In the genomic region with DNA sequence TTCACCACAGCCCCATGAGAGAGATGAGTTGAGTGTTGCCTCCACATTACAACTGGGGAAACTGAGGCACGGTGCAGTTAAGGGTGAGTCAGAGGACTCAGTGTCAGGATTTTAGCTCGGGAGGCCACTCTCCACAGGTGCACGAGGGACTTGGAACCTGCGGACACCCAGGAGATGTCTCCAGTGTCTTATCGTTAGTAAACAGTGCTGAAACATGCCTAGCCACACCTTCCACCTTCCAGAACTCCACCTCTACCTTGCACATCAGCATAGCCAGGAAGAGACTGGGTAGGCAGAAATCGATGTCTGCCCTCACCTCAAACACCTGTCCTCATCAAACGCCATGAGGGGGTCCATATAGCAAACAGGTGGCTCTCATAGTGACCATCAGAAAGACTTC, we compare ENCODE assay signal across 24 mouse cellular contexts. TPM values are rescaled to one million over a fixed set of nuclear protein-coding genes. Genes with fewer than 3 reads are reported as not detected.
DNase-seq lines count a peak whose midpoint lies in the region; ATAC-seq and TF ChIP-seq lines count a peak whose summit lies in the region.
"Had no signal": no experiment of that assay in that cellular context is flagged by ENCODE, and none has a peak within 500 bp of the region (broad histone marks: within the 10 kb centered on the region; RNA-seq: fewer than 3 reads in every experiment).

No protein-coding gene starts in this region.

- no peak for DNase-seq in liver, embryonic 14.5 days (ENCODE audit: low read depth in 3 of 3, low spot score in 3 of 3)
- no peak for DNase-seq in liver, embryonic 11.5 days (ENCODE audit: low spot score)
- DNase-seq in urinary bladder, adult 2 months (ENCODE audit: low spot score) = peak; percentile 3
- DNase-seq in urinary bladder, adult 18-20 months (ENCODE audit: low spot score in 2 of 2) = no peak
- DNase-seq in c-Kit-positive CD71-positive TER-119-positive erythroid progenitor cells, embryonic 14.5 days (ENCODE audit: low spot score) = no peak
- DNase-seq: adrenal gland, adult 8-10 months; adrenal gland, postnatal 36 days; B cell, adult 2 months; cerebellum, adult 11 months; cerebellum, adult 8-10 months; cerebellum, postnatal 14 days; embryo, embryonic 11 days; gastrocnemius, postnatal 10 days had no signal

- ATAC-seq in intestine, postnatal 0 days = peak; percentile 38
- ATAC-seq in intestine, embryonic 15.5 days = no peak
- ATAC-seq in liver, embryonic 14.5 days (ENCODE audit: insufficient read depth) = peak; percentile 67; the same call in 1 of the 2 replicates
- ATAC-seq in liver, embryonic 11.5 days (replicated peaks; ENCODE audit: low FRiP score) = no peak
- ATAC-seq: CD4-positive, CD25-positive, alpha-beta regulatory T cell, adult 4 months; forebrain, embryonic 16.5 days had no signal

- 64% methylated on average over 7 of the region's 7 CpGs for WGBS in intestine, postnatal 0 days
- WGBS in intestine, embryonic 15.5 days = 76% methylated on average over 7 of the region's 7 CpGs
- 53% methylated on average over 7 of the region's 7 CpGs for WGBS in liver, embryonic 14.5 days (ENCODE audit: insufficient replicate concordance)
- WGBS in liver, embryonic 11.5 days = 77% methylated on average over 7 of the region's 7 CpGs

- H3K9me3 ChIP-seq in intestine, postnatal 0 days (ENCODE audit: control insufficient read depth) = no peaks in the 10 kb centered on the region
- H3K9me3 ChIP-seq in intestine, embryonic 15.5 days = no peaks in the 10 kb centered on the region
- H3K9me3 ChIP-seq in liver, embryonic 14.5 days (ENCODE audit: control insufficient read depth, low read length) = no peaks in the 10 kb centered on the region
- H3K9me3 ChIP-seq in liver, embryonic 11.5 days (ENCODE audit: control insufficient read depth, low read length) = no peaks in the 10 kb centered on the region
- H3K9me3 ChIP-seq: embryonic facial prominence, embryonic 15.5 days; forebrain, embryonic 12.5 days; G1E; heart, embryonic 12.5 days; hindbrain, embryonic 10.5 days had no signal

- H3K4me1 ChIP-seq in intestine, postnatal 0 days (replicated peaks; ENCODE audit: control insufficient read depth, insufficient read depth, low read length) = no peaks in the 10 kb centered on the region
- peaks cover 10% of the 10 kb centered on the region for H3K4me1 ChIP-seq in intestine, embryonic 15.5 days (replicated peaks)
- H3K4me1 ChIP-seq in liver, embryonic 14.5 days (replicated peaks; ENCODE audit: control insufficient read depth in 2 of 2, insufficient read depth in 2 of 2, low read length in 1 of 2) = peaks cover 3 to 24% of the 10 kb centered on the region in 2 experiments; a peak in 3 of 4 replicates
- H3K4me1 ChIP-seq in liver, embryonic 11.5 days (replicated peaks; ENCODE audit: control insufficient read depth, insufficient read depth, low read length) = peaks cover 7% of the 10 kb centered on the region; the same call in 1 of the 2 replicates

- H3K9ac ChIP-seq in intestine, postnatal 0 days (ENCODE audit: low read depth, low read length) = no peak overlapping the region
- no peak overlapping the region for H3K9ac ChIP-seq in intestine, embryonic 15.5 days
- no peak overlapping the region for H3K9ac ChIP-seq in liver, embryonic 14.5 days (replicated peaks)
- no peak overlapping the region for H3K9ac ChIP-seq in liver, embryonic 11.5 days (ENCODE audit: low read depth, low read length)
- H3K9ac ChIP-seq: embryonic facial prominence, embryonic 15.5 days; forebrain, embryonic 12.5 days; heart, embryonic 12.5 days; hindbrain, embryonic 14.5 days had no signal

- no peak overlapping the region for H3K4me2 ChIP-seq in intestine, postnatal 0 days (replicated peaks; ENCODE audit: low read depth)
- no peak overlapping the region for H3K4me2 ChIP-seq in intestine, embryonic 15.5 days (replicated peaks)
- H3K4me2 ChIP-seq in liver, embryonic 14.5 days (ENCODE audit: low read depth) = no peak overlapping the region
- no peak overlapping the region for H3K4me2 ChIP-seq in liver, embryonic 11.5 days
- H3K4me2 ChIP-seq: embryonic facial prominence, embryonic 15.5 days; forebrain, embryonic 12.5 days; heart, embryonic 12.5 days; hindbrain, embryonic 14.5 days had no signal

- TF ChIP-seq EP300 in liver, embryonic 14.5 days (IDR thresholded peaks at IDR 0.05; ENCODE audit: low read depth) = no peak

- no peak for TF ChIP-seq CTCF in intestine, postnatal 0 days (IDR thresholded peaks at IDR 0.05; ENCODE audit: low read depth)
- TF ChIP-seq CTCF in liver, embryonic 14.5 days (IDR thresholded peaks at IDR 0.05; ENCODE audit: low read depth) = no peak

- no peaks in the 10 kb centered on the region for H3K36me3 ChIP-seq in intestine, postnatal 0 days (ENCODE audit: control insufficient read depth, insufficient read depth)
- no peaks in the 10 kb centered on the region for H3K36me3 ChIP-seq in intestine, embryonic 15.5 days
- no peaks in the 10 kb centered on the region for H3K36me3 ChIP-seq in liver, embryonic 14.5 days (replicated peaks; ENCODE audit: control insufficient read depth, insufficient read depth, low read depth)
- H3K36me3 ChIP-seq in liver, embryonic 11.5 days (ENCODE audit: control insufficient read depth, insufficient read depth, low read length) = no peaks in the 10 kb centered on the region
- H3K36me3 ChIP-seq: embryonic facial prominence, embryonic 15.5 days; forebrain, embryonic 12.5 days; G1E; heart, embryonic 12.5 days; hindbrain, embryonic 10.5 days had no signal

- no peak overlapping the region for H3K4me3 ChIP-seq in intestine, postnatal 0 days (ENCODE audit: low read depth, low read length)
- H3K4me3 ChIP-seq in intestine, embryonic 15.5 days (replicated peaks) = no peak overlapping the region
- no peak overlapping the region for H3K4me3 ChIP-seq in liver, embryonic 14.5 days (ENCODE audit: insufficient read depth in 1 of 2, low read depth in 2 of 2, low read length in 2 of 2)
- no peak overlapping the region for H3K4me3 ChIP-seq in liver, embryonic 11.5 days (ENCODE audit: low read depth, low read length)
- H3K4me3 ChIP-seq: embryonic facial prominence, embryonic 15.5 days; forebrain, embryonic 12.5 days; heart, adult 2 months; heart, embryonic 12.5 days; hindbrain, embryonic 10.5 days had no signal

- no peaks in the 10 kb centered on the region for H3K27me3 ChIP-seq in intestine, postnatal 0 days (replicated peaks; ENCODE audit: control insufficient read depth, insufficient read depth, low read length)
- H3K27me3 ChIP-seq in intestine, embryonic 15.5 days (replicated peaks) = no peaks in the 10 kb centered on the region
- H3K27me3 ChIP-seq in liver, embryonic 14.5 days (ENCODE audit: control insufficient read depth, insufficient read depth, low read length) = no peaks in the 10 kb centered on the region; the same call in 1 of the 2 replicates
- no peaks in the 10 kb centered on the region for H3K27me3 ChIP-seq in liver, embryonic 11.5 days (replicated peaks; ENCODE audit: control insufficient read depth, insufficient read depth, low read length)
- H3K27me3 ChIP-seq: embryonic facial prominence, embryonic 15.5 days; forebrain, embryonic 12.5 days; heart, embryonic 12.5 days had no signal

- H3K27ac ChIP-seq in intestine, postnatal 0 days (ENCODE audit: low read depth, low read length) = no peak overlapping the region
- no peak overlapping the region for H3K27ac ChIP-seq in intestine, embryonic 15.5 days
- H3K27ac ChIP-seq in liver, embryonic 14.5 days = no peak overlapping the region
- H3K27ac ChIP-seq in liver, embryonic 11.5 days (ENCODE audit: low read depth, low read length) = no peak overlapping the region
- H3K27ac ChIP-seq: embryonic facial prominence, embryonic 15.5 days; forebrain, embryonic 12.5 days; heart, adult 2 months; hindbrain, embryonic 10.5 days; hindbrain, embryonic 14.5 days had no signal

RNA-seq across cellular contexts. Expression of gene Odc1, which starts 51.5 kb away (rescaled TPM):
- 86.7 and 87.8 TPM in 2 replicates for polyA plus RNA-seq in intestine, postnatal 0 days (2015; fragmentation: Nextera tagmentation; extraction: Ambion mirVana)
- polyA plus RNA-seq in intestine, embryonic 15.5 days (2015; fragmentation: Nextera tagmentation; extraction: Ambion mirVana) = 203 and 216 TPM in 2 replicates
- polyA plus RNA-seq in liver, embryonic 14.5 days (2012; rRNA removed) = 367 and 457 TPM in 2 replicates
- polyA plus RNA-seq in liver, embryonic 14.5 days (2014; fragmentation: Nextera tagmentation; extraction: Ambion mirVana) = 444 and 509 TPM in 2 replicates
- polyA plus RNA-seq in liver, embryonic 11.5 days (2014; fragmentation: Nextera tagmentation; extraction: Ambion mirVana) = 446 and 497 TPM in 2 replicates
- polyA plus RNA-seq in urinary bladder, adult 2 months (2012; rRNA removed) = 64.4 and 68.4 TPM in 2 replicates

Comparison
In these comparisons a context has a peak if more than half of its experiments do, and no peak if none do; other contexts are left out.
1. ATAC-seq: peak in intestine, postnatal 0 days (single experiment) and liver, embryonic 14.5 days (single experiment); none in intestine, embryonic 15.5 days (single experiment) and liver, embryonic 11.5 days (single experiment).